Mouse (Mus musculus): Measurements from ENCODE around the gene Rpl22l1. TPM values are rescaled to one million over a fixed set of nuclear protein-coding genes. Genes with fewer than 3 reads are reported as not detected.
"Not testable (repeated sequence)": the region's sequence is repeated elsewhere in the genome, so short reads cannot be mapped to it uniquely, and the experiment has no call there.

The Rpl22l1 gene
- 186 and 218 TPM in 2 replicates for total RNA-seq (2021)
- long read RNA-seq, experiment 1, transcript Rpl22l1-201 (4 exons, 552 nt) = minor isoform, 40 of 183 reads
- long read RNA-seq, experiment 1, transcript Rpl22l1-206 (4 exons, 525 nt) = major isoform, 130 of 183 reads
- long read RNA-seq, experiment 1, partial matches to known transcripts = 1 of 183 reads
- long read RNA-seq, experiment 1, other reads (novel, unspliced or antisense) = 5 of 183 reads
- long read RNA-seq, experiment 2, transcript Rpl22l1-206 (4 exons, 525 nt) = major isoform, 112 of 175 reads
- long read RNA-seq, experiment 2, transcript Rpl22l1-201 (4 exons, 552 nt) = minor isoform, 55 of 175 reads
- long read RNA-seq, experiment 2, partial matches to known transcripts = 1 of 175 reads
- long read RNA-seq, experiment 2, other reads (novel, unspliced or antisense) = 4 of 175 reads

DNA sequence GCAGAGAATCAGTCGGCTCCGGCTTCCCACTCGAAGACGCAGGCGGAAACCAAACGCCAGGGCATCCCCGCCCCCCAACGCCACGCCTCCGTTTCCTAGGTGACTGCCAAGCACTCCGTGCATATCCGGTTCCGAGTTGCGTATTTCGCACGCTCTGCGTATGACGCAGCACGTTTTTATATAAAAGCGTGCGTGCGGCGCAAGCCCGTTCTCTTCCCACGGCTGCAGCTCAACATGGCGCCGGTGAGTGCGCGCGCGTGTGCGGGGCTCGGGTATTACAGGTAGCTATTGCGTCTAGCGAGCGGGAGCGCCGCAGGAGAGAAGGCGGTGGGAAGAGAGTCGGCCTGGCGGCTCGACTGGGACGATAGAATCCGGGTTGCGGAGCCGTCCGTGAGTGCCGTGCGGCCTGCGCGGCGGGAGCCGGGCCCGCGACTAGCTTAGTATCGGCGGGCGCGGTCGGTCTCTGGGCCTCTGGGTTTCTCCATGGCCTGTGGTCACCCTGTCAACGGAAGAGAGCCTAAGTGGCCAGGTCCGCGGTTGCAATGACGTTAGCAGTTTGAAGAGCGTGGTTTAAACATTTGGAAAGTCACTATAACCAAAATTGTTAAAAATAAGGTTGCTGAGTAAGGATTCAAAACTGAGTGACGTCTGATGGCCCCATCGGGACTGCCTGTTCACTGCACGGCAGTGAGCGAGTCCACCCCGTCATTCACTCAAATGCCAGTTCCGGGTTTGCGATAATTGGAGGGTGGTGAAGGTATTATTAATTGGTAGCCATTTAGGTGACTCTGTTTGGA lies at the start of gene Rpl22l1:
Rpl22l1 (plus strand) TSS at position 136 of the 797 bp plus-strand sequence.
- peak; percentile 100 for DNase-seq

GRCm38 (mm10) chr3:28755477-28755876 lies 49.8 kb upstream of the Rpl22l1 start:
- no peak for DNase-seq

GRCm38 (mm10) chr3:28761225-28761789 lies 43.9 kb upstream of the Rpl22l1 start:
- DNase-seq = no peak

DNA sequence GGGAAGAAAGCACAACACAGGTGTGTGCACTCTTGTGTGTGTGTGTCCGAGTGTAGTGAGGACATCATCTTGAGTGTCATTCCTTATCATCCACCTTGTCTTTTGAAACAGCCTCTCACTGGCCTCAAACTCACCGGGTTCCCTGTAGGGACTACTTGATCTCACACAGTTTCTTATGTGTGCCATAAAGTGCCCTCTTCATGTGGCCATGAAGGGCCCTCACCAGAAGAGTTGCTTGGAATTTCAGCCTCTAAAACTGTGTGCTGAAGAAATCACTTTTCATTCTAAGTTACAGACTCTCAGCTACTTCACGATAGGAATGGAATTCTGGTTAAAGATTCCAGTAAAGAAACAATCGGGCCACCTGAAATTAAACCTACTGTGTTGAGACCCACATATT lies 38.3 kb upstream of the Rpl22l1 start:
- no peak for DNase-seq

DNA sequence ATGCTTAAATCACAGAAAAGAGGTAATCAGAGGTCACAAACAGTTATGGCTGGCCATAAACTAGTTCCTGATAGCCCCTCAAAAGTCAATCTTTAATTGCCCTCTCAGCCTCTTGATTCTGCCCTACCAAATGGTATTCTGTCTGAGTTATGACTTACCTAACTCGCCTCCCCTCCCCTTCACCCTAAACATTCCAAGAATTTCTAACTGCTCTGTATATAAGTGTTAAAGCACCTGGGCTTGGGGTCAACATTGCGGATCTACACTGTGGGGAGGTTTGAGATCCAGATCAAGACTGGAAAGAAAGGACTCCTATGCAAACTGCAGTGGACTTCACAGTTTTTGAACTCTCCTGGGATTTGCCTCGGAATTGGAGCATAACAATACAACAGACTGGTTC lies 37.0 kb upstream of the Rpl22l1 start:
- no peak for DNase-seq

DNA sequence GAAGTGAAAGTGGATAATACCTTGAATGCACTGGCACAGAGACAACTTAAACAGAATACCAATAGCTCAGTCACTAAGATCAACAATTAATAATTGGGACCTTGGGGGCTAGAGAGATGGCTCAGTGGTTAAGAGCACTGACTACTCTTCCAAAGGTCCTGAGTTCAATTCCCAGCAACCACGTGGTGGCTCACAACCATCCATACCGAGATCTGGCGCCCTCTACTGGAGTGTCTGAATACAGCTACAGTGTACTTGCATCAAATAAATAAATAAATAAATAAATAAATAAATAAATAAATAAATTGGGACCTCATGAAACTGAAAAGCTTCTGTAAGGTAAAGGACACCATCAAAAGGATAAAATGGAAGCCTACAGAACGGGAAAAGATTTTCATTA lies 32.3 kb upstream of the Rpl22l1 start:
- DNase-seq = not testable (repeated sequence)

- DNase-seq = no peak
Measured at GRCm38 (mm10) chr3:28775361-28775760, 29.9 kb upstream of the Rpl22l1 start.

- no peak for DNase-seq
Measured at GRCm38 (mm10) chr3:28775958-28776357, 29.3 kb upstream of the Rpl22l1 start.

- no peak for DNase-seq
Measured at GRCm38 (mm10) chr3:28776491-28776890, 28.7 kb upstream of the Rpl22l1 start.

GRCm38 (mm10) chr3:28780511-28780910 lies 24.7 kb upstream of the Rpl22l1 start:
- DNase-seq = no peak

GRCm38 (mm10) chr3:28780994-28781393 lies 24.2 kb upstream of the Rpl22l1 start, which contains the start of gene Eif5a2:
Gene Eif5a2, plus strand, starts transcription at chr3:28781276.
- DNase-seq = peak; percentile 97

GRCm38 (mm10) chr3:28781422-28781821 lies 23.8 kb upstream of the Rpl22l1 start:
- no peak for DNase-seq

GRCm38 (mm10) chr3:28781848-28782247 lies 23.4 kb upstream of the Rpl22l1 start:
- DNase-seq = no peak

GRCm38 (mm10) chr3:28784176-28784575 lies 21.1 kb upstream of the Rpl22l1 start:
- DNase-seq = no peak

- no peak for DNase-seq
Measured at GRCm38 (mm10) chr3:28794835-28795234, 10.4 kb upstream of the Rpl22l1 start.

GRCm38 (mm10) chr3:28808039-28808643 lies 2.9 kb downstream of the Rpl22l1 start:
- DNase-seq = no peak

DNA sequence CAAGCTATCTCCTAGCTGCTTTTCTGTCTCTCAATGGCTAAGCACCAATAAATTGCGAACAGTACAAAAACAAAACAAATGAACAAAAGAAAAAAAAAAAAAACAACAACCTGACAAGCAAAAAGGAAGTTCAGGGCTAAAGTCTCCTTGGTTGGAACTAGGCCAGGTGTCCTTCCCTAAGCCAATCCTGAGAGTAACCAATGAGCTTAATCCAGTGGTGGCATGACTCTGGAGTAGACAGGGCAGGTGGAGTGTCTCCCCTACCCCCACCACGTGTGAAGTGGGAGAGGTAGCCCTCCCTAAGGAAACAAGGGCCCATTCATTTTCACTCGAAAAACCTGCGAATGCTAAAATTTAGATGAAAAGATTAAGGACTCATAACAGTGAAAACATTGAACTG lies 6.2 kb downstream of the Rpl22l1 start:
- no peak for DNase-seq

GRCm38 (mm10) chr3:28814361-28814760 lies 9.1 kb downstream of the Rpl22l1 start:
- DNase-seq = no peak

- DNase-seq = no peak
Measured at GRCm38 (mm10) chr3:28816010-28816540, 10.8 kb downstream of the Rpl22l1 start.

DNA sequence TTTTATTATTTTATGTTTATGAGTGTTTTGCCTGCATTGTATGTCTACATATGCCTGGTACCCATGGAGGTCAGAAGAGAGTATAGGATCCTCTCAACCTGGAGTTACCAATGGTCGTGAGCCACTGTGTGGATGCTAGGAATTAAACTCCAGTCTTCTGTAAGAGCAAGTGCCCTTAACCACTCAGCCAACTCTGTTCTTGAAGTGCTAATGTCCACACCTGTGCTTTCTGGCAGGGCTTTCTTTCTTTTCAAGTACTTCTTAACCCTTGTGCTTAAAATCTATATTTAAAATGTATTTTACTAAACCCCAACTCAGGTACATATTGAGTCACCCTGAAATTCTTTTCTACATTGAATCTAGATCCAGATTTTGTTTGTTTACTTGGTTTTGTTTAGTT lies 21.0 kb downstream of the Rpl22l1 start:
- DNase-seq = no peak

DNA sequence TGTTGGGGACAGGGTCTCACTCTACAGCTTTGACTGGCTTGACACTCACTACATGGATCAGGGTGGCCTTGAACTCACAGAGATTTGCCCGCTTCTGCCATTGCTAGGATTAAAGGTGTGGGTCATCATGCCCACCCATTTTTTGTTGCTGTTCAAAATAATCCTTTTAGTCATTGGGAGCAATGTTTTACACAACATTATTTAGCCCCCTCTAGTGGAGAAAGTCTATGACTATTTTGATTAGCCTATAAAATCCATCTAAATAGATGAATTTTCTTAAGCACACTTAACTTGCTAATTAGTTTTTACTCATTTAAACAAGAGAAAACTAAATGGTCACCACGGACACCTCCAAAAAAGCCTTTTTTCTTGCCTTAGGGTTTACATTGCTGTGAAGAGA lies 22.4 kb downstream of the Rpl22l1 start:
- no peak for DNase-seq

DNA sequence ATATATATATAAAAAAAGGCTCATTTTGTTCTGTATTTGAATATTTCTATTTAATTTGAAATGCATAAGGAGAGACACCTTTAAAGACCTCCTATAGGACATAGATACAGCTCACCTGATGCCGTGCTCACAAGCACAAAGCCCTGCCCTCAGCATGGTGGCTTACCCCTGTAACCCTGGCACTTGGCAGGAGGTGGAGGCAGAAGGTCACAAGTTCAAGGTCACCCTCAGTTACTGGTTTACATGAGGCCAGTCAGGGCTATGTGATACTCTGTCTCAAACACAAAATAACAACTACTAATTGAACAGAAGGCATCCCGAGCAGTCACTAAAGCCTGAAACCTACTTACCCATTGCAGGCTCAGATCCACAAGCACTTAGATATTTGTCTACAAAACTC lies 24.2 kb downstream of the Rpl22l1 start:
- DNase-seq = no peak

Measured in adrenal gland, postnatal 14 days (tissue).